Mouse (Mus musculus) hindbrain, embryonic 14.5 days (tissue): ENCODE data around the gene Papss2. TPM values are rescaled to one million over a fixed set of nuclear protein-coding genes. Genes with fewer than 3 reads are reported as not detected.

Experiments
- ATAC-seq: fragments of 200-750 bp; cut with Nextera tagmentation; 2 replicates; pipeline ENCODE4 v1.8.0; 2017; ENCODE audit warnings: moderate number of reproducible peaks, mild to moderate bottlenecking, moderate TSS enrichment, moderate library complexity; ENCODE audit not compliant: low FRiP score
- DNase-seq: peaks from one replicate; pipeline ENCODE4 v3.0.0-alpha.2; 2015; ENCODE audit warnings: low spot score
- H3K27ac ChIP-seq: fragments of 300-500 bp; sonication (generic); 2 replicates; pipeline ENCODE4 v1.5.1; 2014; ENCODE audit warnings: mild to moderate bottlenecking, moderate library complexity
- H3K27me3 ChIP-seq: fragments of 300-500 bp; sonication (generic); 2 replicates; pipeline ENCODE4 v1.6.1; 2014; ENCODE audit warnings: mild to moderate bottlenecking, low read length, mixed read lengths; ENCODE audit not compliant: control insufficient read depth, insufficient read depth
- H3K36me3 ChIP-seq: fragments of 300-500 bp; sonication (generic); replicated peaks from 2 replicates; pipeline ENCODE4 v1.6.1; 2014; ENCODE audit not compliant: control insufficient read depth, insufficient read depth
- H3K4me1 ChIP-seq: fragments of 300-500 bp; sonication (generic); replicated peaks from 2 replicates; pipeline ENCODE4 v1.6.1; 2014; ENCODE audit warnings: antibody characterized with exemption, low read length, mixed read lengths; ENCODE audit not compliant: control insufficient read depth, insufficient read depth
- H3K4me2 ChIP-seq: fragments of 300-500 bp; sonication (generic); replicated peaks from 2 replicates; pipeline ENCODE4 v1.6.1; 2014; ENCODE audit warnings: mild to moderate bottlenecking, moderate library complexity
- H3K4me3 ChIP-seq: fragments of 300-500 bp; sonication (generic); replicated peaks from 2 replicates; pipeline ENCODE4 v1.5.1; 2014; ENCODE audit warnings: mild to moderate bottlenecking, low read length
- H3K9ac ChIP-seq: fragments of 300-500 bp; sonication (generic); 2 replicates; pipeline ENCODE4 v1.6.1; 2014
- H3K9me3 ChIP-seq: fragments of 300-500 bp; sonication (generic); 2 replicates; pipeline ENCODE4 v1.6.1; 2016; ENCODE audit warnings: low read length; ENCODE audit not compliant: control insufficient read depth
- WGBS: fragments of 180-500 bp; shearing (Covaris S2); extraction: QIAGEN DNeasy Blood & Tissue Kit; methylation state at CpG from one replicate; pipeline ENCODE4 v1.1.7; 2014; 5-methylcytosine and 5-hydroxymethylcytosine counted together
- polyA plus RNA-seq: library from polyadenylated mRNA; unstranded; fragments of >200 nt; fragmentation: Nextera tagmentation; extraction: Ambion mirVana; gene quantifications from 2 replicates; pipeline ENCODE4 v1.2.1, GENCODE M21; 2014

Papss2 gene
- polyA plus RNA-seq, 1 experiment from 2014 or later, result 1.8 TPM

DNA sequence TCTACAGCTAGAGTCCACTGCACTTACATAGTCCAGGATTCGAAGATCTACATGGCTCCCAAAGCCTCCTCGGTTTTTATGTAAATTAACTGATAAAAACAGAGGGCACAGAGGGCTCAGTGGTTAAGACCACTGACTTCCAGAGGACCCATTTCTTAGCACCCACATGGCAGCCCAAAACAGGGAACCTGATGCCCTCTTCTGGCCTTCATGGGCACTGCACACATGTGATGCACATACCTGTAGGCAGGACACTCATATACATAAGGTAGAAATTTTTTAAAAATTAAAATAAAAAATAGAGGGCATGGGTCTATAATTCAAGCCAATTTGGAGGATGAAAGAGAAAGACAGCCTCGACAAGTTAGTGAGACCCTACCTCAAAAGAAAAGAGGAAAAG, 48.1 kb downstream of the Papss2 start:
- Histone ChIP-seq H3K9me3 (no peaks in the 10 kb centered on the region), H3K27me3 (no peaks in the 10 kb centered on the region), H3K27ac (no peak overlapping the region), H3K36me3 (no peaks in the 10 kb centered on the region), H3K4me1 (peaks cover 3% of the 10 kb centered on the region; the same call in 1 of the 2 replicates), H3K4me2 (no peak overlapping the region), H3K9ac (no peak overlapping the region), H3K4me3 (no peak overlapping the region)
- ATAC-seq, result no peak
- DNase-seq, result no peak
- WGBS, result 89% methylated on average over 3 of the region's 3 CpGs

- WGBS, result 93% methylated on average over 7 of the region's 7 CpGs
- Histone ChIP-seq H3K36me3 (no peaks in the 10 kb centered on the region), H3K27me3 (no peaks in the 10 kb centered on the region), H3K27ac (no peak overlapping the region), H3K9ac (no peak overlapping the region), H3K4me2 (no peak overlapping the region), H3K4me1 (peaks cover 3% of the 10 kb centered on the region; the same call in 1 of the 2 replicates), H3K4me3 (no peak overlapping the region), H3K9me3 (no peaks in the 10 kb centered on the region)
- ATAC-seq (no peak), DNase-seq (no peak)
These were observed 50.3 kb downstream of the Papss2 start for GRCm38 (mm10) chr19:32645939-32646338.

DNA sequence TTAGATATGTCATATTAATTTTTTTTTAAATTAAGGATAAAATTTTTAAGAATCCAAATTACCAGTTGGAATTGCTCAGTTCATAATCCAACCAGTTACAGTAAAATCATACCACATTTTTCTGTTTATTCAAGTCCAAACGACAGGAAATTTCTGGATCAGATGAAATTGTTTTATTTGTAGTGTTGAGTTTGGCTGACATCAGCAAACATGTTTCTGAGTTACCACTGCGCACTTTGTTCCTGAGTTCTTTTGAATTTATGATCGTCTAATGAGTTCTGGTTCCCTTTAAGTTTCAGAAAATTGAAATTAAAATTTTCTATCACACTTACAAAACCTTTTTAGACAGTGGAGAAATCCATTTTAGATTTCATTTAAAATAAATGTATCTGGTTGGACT, 50.8 kb downstream of the Papss2 start:
- no peaks in the 10 kb centered on the region for H3K9me3 ChIP-seq
- H3K4me3 ChIP-seq, result no peak overlapping the region
- 92% methylated on average over 3 of the region's 3 CpGs for WGBS
- H3K27me3 ChIP-seq, result no peaks in the 10 kb centered on the region
- H3K9ac ChIP-seq, result no peak overlapping the region
- peaks cover 3% of the 10 kb centered on the region; the same call in 1 of the 2 replicates for H3K4me1 ChIP-seq
- H3K27ac ChIP-seq, result no peak overlapping the region
- H3K4me2 ChIP-seq, result no peak overlapping the region
- no peaks in the 10 kb centered on the region for H3K36me3 ChIP-seq
- DNase-seq (no peak), ATAC-seq (no peak)

GRCm38 (mm10) chr19:32648019-32648571, 52.5 kb downstream of the Papss2 start:
- peaks cover 3% of the 10 kb centered on the region; the same call in 1 of the 2 replicates for H3K4me1 ChIP-seq
- DNase-seq, result no peak
- H3K4me2 ChIP-seq, result no peak overlapping the region
- no peak overlapping the region for H3K9ac ChIP-seq
- no peak; the same call in 1 of the 2 replicates for ATAC-seq
- no peaks in the 10 kb centered on the region for H3K27me3 ChIP-seq
- WGBS, result 6% methylated on average over 10 of the region's 10 CpGs
- H3K27ac ChIP-seq, result no peak overlapping the region
- H3K4me3 ChIP-seq, result no peak overlapping the region
- no peaks in the 10 kb centered on the region for H3K9me3 ChIP-seq
- no peaks in the 10 kb centered on the region for H3K36me3 ChIP-seq

DNA sequence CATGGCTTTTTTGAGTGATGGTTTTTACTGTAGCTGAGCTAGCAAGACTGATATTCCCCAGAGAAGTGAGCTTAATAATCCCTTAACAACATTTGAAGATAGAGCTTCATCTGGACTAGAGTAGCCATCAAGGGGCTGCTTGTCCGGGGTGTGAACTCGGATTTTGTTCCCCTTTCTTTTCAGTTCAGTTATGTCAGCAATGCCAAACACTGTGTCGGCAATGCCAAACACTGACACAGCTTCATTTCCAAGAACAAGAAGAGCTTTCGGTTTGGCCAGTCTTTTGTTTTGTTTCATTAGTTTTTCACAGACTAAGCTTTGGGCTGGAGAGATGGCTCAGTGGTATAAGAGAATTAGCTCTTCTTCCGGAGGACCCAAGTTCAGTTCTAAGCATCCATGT, 55.5 kb downstream of the Papss2 start:
- Histone ChIP-seq H3K4me3 (no peak overlapping the region), H3K4me1 (peaks cover 3% of the 10 kb centered on the region; the same call in 1 of the 2 replicates), H3K4me2 (no peak overlapping the region), H3K27ac (no peak overlapping the region), H3K9me3 (no peaks in the 10 kb centered on the region), H3K9ac (no peak overlapping the region), H3K27me3 (no peaks in the 10 kb centered on the region), H3K36me3 (no peaks in the 10 kb centered on the region)
- DNase-seq (no peak), ATAC-seq (no peak)
- 89% methylated on average over 5 of the region's 5 CpGs for WGBS

GRCm38 (mm10) chr19:32653122-32653521, 57.5 kb downstream of the Papss2 start:
- Histone ChIP-seq H3K9ac (no peak overlapping the region), H3K4me3 (no peak overlapping the region), H3K27ac (no peak overlapping the region), H3K27me3 (no peaks in the 10 kb centered on the region), H3K36me3 (no peaks in the 10 kb centered on the region), H3K9me3 (no peaks in the 10 kb centered on the region), H3K4me1 (peaks cover 1% of the 10 kb centered on the region; the same call in 1 of the 2 replicates), H3K4me2 (no peak overlapping the region)
- DNase-seq, result no peak
- ATAC-seq, result no peak
- WGBS, result 87% methylated on average over 5 of the region's 5 CpGs

- WGBS, result 90% methylated on average over 7 of the region's 7 CpGs
- H3K27ac ChIP-seq, result no peak overlapping the region
- no peak overlapping the region for H3K4me3 ChIP-seq
- H3K4me1 ChIP-seq, result no peaks in the 10 kb centered on the region
- DNase-seq (no peak), ATAC-seq (no peak)
- no peaks in the 10 kb centered on the region for H3K36me3 ChIP-seq
- no peak overlapping the region for H3K4me2 ChIP-seq
- H3K9me3 ChIP-seq, result no peaks in the 10 kb centered on the region
- no peaks in the 10 kb centered on the region for H3K27me3 ChIP-seq
- H3K9ac ChIP-seq, result no peak overlapping the region
These were observed 58.2 kb downstream of the Papss2 start for GRCm38 (mm10) chr19:32653630-32654362.

GRCm38 (mm10) chr19:32659346-32659745, 63.8 kb downstream of the Papss2 start:
- no peaks in the 10 kb centered on the region for H3K4me1 ChIP-seq
- no peaks in the 10 kb centered on the region for H3K9me3 ChIP-seq
- H3K27ac ChIP-seq, result no peak overlapping the region
- H3K4me2 ChIP-seq, result no peak overlapping the region
- H3K4me3 ChIP-seq, result no peak overlapping the region
- WGBS, result 89% methylated on average over 5 of the region's 5 CpGs
- H3K9ac ChIP-seq, result no peak overlapping the region
- no peak for DNase-seq
- no peak for ATAC-seq
- no peaks in the 10 kb centered on the region for H3K27me3 ChIP-seq
- no peaks in the 10 kb centered on the region for H3K36me3 ChIP-seq

- no peak for ATAC-seq
- no peaks in the 10 kb centered on the region for H3K9me3 ChIP-seq
- no peak overlapping the region for H3K4me3 ChIP-seq
- H3K9ac ChIP-seq, result no peak overlapping the region
- 95% methylated on average over 6 of the region's 6 CpGs for WGBS
- DNase-seq, result no peak
- no peak overlapping the region for H3K27ac ChIP-seq
- H3K4me1 ChIP-seq, result no peaks in the 10 kb centered on the region
- H3K36me3 ChIP-seq, result no peaks in the 10 kb centered on the region
- H3K27me3 ChIP-seq, result no peaks in the 10 kb centered on the region
- no peak overlapping the region for H3K4me2 ChIP-seq
These were observed 67.3 kb downstream of the Papss2 start for GRCm38 (mm10) chr19:32662936-32663335.
